Mouse (Mus musculus) E14TG2a.4 (cell line): ENCODE measurements at regions not wholly inside any gene's neighbourhood (a gene's known extent, or its start where the extent isn't known, plus 50 kb on each side); places are given as distances from the start of the nearest gene placed in this dataset.

Experiments used
- CTCF ChIP-seq: conservative IDR thresholded peaks from 2 replicates; pipeline ENCODE4 v1.5.1; 2014; ENCODE audit warnings: low read length
- NANOG ChIP-seq: IDR thresholded peaks from 2 replicates; pipeline ENCODE4 v1.6.1; 2014; ENCODE audit warnings: borderline replicate concordance, low read length, mixed read lengths
- POU5F1 ChIP-seq: IDR thresholded peaks from 2 replicates; pipeline ENCODE4 v1.6.1; 2014; ENCODE audit warnings: low read length, borderline replicate concordance

DNA sequence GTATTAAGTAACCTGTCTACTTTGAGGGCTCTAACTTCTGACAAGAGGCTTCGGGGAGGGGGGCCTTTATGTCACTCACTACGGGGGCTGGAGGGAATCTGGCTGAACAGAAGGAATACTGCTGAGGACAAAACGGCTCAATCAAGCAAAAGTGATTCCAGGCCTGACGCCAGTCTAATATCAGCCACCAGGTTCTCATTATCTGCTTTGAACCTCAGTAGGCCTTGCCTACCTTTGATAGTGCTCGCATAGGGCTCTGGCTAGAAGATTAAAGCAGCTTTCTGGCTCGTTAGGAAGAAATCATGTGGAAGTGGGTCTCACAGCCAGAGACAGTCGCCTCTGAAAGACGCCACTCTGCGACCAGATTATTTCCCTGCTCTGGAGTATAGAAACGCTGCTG, 64.3 kb upstream of the Cep295 start:
- TF ChIP-seq POU5F1, result no peak
- no peak for TF ChIP-seq NANOG
- no peak for TF ChIP-seq CTCF
